Mouse (Mus musculus): ENCODE measurements around the gene Ccl25. TPM values are rescaled to one million over a fixed set of nuclear protein-coding genes. Genes with fewer than 3 reads are reported as not detected.

Ccl25 gene
- polyA plus RNA-seq, 1 experiment from 2014 or later: 21.9 TPM

DNA sequence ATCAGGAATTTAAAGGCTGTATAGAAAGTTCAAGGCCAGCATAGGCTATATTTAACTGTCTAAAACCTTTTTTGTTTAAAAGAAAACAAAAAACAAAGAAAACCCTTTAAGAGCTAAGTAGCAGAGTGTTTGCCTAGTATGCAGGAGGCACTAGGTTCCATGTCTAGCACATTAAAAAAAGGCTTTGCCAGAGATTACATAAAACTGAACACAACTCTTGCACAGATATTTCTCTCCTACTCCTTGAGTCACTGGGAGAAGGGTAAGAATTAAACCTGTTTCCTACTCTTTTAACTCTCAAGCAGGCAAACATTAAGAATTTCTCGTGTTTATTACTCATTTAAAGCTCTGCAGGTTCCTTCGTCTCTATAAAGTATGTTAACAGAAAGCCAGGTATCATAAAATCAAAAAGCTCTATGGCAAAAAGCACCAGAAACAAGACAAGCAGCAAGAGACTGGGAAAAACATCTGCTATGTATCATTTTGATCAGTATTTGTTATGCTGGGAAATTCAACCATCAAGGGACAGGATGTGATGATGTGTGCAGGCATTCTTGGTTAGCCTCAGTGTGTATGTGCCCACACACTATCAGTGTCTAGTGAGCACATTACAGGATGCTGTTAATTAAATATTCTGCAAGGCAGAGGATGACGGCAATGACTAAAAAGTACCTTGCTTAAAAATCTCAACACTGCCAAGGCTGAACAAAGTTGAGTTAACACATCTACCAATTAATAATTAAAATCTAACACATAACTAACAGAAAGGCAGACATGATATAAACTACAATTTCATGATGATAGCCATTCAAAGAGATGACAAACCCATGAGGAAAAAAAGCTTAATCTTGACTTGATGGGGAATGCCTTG lies 11.5 kb upstream of the Ccl25 start:
- no peaks in the 10 kb centered on the region for H3K9me3 ChIP-seq (ENCODE audit: control insufficient read depth, low read length)
- no peaks in the 10 kb centered on the region for H3K27me3 ChIP-seq (ENCODE audit: control insufficient read depth, insufficient read depth, low read length)
- H3K4me3 ChIP-seq (ENCODE audit: low read depth, low read length): no peak overlapping the region
- ATAC-seq (ENCODE audit: low FRiP score) (no peak), DNase-seq (ENCODE audit: low spot score) (no peak)
- no peak overlapping the region for H3K27ac ChIP-seq (ENCODE audit: low read depth, low read length)
- peaks cover 7% of the 10 kb centered on the region; the same call in 1 of the 2 replicates for H3K36me3 ChIP-seq (ENCODE audit: control insufficient read depth, insufficient read depth, low read length)
- 88% methylated on average over 3 of the region's 3 CpGs for WGBS
- H3K4me2 ChIP-seq (replicated peaks; ENCODE audit: low read depth, low read length): no peak overlapping the region
- no peak overlapping the region for H3K9ac ChIP-seq (ENCODE audit: low read depth, low read length)
- no peaks in the 10 kb centered on the region for H3K4me1 ChIP-seq (replicated peaks; ENCODE audit: control insufficient read depth, insufficient read depth, low read length)

DNA sequence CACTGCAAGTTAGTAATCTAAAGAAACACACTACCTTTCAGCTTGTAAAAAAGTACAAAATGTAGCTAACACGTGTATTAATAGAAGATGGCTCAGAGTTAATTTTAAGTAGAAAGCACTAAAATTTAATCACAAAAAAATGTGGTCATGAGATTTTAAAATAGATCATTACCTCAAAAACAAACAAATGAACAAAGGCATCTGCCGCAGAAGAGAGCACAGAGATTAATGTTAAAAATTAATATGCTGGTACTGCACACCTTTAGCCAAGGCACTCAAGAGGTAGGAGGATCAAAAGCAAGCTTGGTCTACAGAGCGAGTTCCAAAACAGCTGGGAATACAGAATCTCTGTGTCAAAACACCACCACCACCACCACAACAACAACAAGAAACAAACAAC lies 10.2 kb upstream of the Ccl25 start:
- DNase-seq (ENCODE audit: low spot score): no peak
- H3K27ac ChIP-seq (ENCODE audit: low read depth, low read length): no peak overlapping the region
- H3K4me1 ChIP-seq (replicated peaks; ENCODE audit: control insufficient read depth, insufficient read depth, low read length): no peaks in the 10 kb centered on the region
- ATAC-seq (ENCODE audit: low FRiP score): no peak
- H3K9ac ChIP-seq (ENCODE audit: low read depth, low read length): no peak overlapping the region
- H3K36me3 ChIP-seq (ENCODE audit: control insufficient read depth, insufficient read depth, low read length): peaks cover 4% of the 10 kb centered on the region; the same call in 1 of the 2 replicates
- 91% methylated on average over 3 of the region's 3 CpGs for WGBS
- H3K4me2 ChIP-seq (replicated peaks; ENCODE audit: low read depth, low read length): no peak overlapping the region
- H3K27me3 ChIP-seq (ENCODE audit: control insufficient read depth, insufficient read depth, low read length): no peaks in the 10 kb centered on the region
- H3K4me3 ChIP-seq (ENCODE audit: low read depth, low read length): no peak overlapping the region
- no peaks in the 10 kb centered on the region for H3K9me3 ChIP-seq (ENCODE audit: control insufficient read depth, low read length)

DNA sequence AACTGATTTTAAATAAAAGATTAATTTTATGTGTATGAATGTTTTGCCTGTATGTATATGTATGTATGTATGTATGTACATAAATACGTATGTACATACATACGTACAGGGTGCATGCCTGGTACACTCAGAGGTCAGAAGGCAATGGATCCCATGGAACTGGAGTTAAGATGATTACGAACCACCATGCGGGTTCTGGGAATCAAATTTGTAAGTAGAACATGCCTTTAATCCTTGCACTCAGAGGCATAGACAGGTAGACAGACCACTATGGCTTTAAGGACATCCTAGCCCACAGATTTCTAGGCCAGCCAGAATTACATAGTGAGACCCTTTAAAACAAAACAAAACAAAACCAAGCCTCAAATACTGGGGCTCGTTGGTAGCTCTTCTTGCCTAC lies 6.9 kb upstream of the Ccl25 start:
- ATAC-seq (ENCODE audit: low FRiP score): no peak
- WGBS: 95% methylated on average over 5 of the region's 5 CpGs

DNA sequence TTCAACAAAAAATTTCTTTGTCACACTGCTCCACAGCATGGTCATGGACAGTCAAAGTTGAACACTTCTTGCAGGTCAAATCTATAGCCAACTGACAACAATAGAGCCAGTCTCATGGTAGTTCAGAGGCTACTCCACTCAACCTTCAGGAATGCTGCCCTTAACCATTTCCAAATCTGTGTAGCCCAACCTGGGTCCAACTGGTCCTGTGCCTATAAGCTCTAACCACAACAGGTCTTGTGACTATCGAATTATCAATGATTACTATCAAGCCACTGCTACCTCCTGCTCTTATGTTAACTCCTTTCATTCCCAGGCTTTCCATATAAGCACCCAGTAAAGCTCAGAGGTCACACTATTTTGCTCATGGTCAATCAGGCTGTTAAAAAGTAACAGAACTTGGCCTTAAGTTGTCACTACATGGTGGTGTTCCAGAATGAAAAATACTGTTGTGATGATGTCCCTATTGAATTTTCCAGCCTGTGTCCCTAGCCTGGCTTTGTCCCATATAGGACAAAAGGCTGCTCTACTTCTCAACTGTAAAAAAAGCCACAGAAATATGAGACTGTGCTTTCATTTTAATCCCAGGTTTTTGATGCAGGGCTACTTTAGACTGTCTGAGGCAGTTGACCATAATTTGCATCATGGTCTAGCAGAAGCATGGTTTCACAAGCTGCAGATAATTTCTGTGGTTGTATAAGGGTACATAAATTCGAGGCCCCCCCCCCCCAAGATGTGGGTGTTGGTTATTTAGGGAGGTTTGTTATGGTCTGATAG lies 6.0 kb upstream of the Ccl25 start:
- Histone ChIP-seq H3K27ac (ENCODE audit: low read depth, low read length) (no peak overlapping the region), H3K4me1 (replicated peaks; ENCODE audit: control insufficient read depth, insufficient read depth, low read length) (no peaks in the 10 kb centered on the region), H3K27me3 (ENCODE audit: control insufficient read depth, insufficient read depth, low read length) (no peaks in the 10 kb centered on the region), H3K9me3 (ENCODE audit: control insufficient read depth, low read length) (no peaks in the 10 kb centered on the region), H3K4me3 (ENCODE audit: low read depth, low read length) (no peak overlapping the region), H3K36me3 (ENCODE audit: control insufficient read depth, insufficient read depth, low read length) (peaks cover 6% of the 10 kb centered on the region; the same call in 1 of the 2 replicates), H3K4me2 (replicated peaks; ENCODE audit: low read depth, low read length) (no peak overlapping the region), H3K9ac (ENCODE audit: low read depth, low read length) (no peak overlapping the region)
- ATAC-seq (ENCODE audit: low FRiP score) (no peak), DNase-seq (ENCODE audit: low spot score) (no peak)
- WGBS: 88% methylated on average over 2 of the region's 2 CpGs

More for the DNA sequence above, 6.9 kb upstream of the Ccl25 start:
- no peaks in the 10 kb centered on the region for H3K4me1 ChIP-seq (replicated peaks; ENCODE audit: control insufficient read depth, insufficient read depth, low read length)
- H3K9ac ChIP-seq (ENCODE audit: low read depth, low read length): no peak overlapping the region
- no peaks in the 10 kb centered on the region for H3K27me3 ChIP-seq (ENCODE audit: control insufficient read depth, insufficient read depth, low read length)
- H3K36me3 ChIP-seq (ENCODE audit: control insufficient read depth, insufficient read depth, low read length): peaks cover 6% of the 10 kb centered on the region; the same call in 1 of the 2 replicates
- H3K4me3 ChIP-seq (ENCODE audit: low read depth, low read length): no peak overlapping the region
- no peak overlapping the region for H3K27ac ChIP-seq (ENCODE audit: low read depth, low read length)
- DNase-seq (ENCODE audit: low spot score): no peak
- no peak overlapping the region for H3K4me2 ChIP-seq (replicated peaks; ENCODE audit: low read depth, low read length)
- no peaks in the 10 kb centered on the region for H3K9me3 ChIP-seq (ENCODE audit: control insufficient read depth, low read length)

DNA sequence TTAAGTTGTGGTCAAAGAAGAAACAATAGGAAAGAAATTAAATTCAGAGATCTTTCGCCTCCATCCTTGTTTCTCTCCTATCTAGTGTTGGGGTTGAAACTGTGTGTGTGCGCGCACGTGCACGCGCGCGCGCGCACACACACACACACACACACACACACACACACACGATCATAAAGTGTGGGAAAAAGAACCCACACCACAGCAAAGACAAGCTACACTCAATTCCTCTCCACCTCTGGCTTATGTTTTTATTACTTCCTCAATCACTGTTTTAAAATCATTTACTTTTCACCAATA lies 5.5 kb upstream of the Ccl25 start:
- ATAC-seq (ENCODE audit: low FRiP score) (no peak), DNase-seq (ENCODE audit: low spot score) (no peak)
- H3K27me3 ChIP-seq (ENCODE audit: control insufficient read depth, insufficient read depth, low read length): no peaks in the 10 kb centered on the region
- H3K4me3 ChIP-seq (ENCODE audit: low read depth, low read length): no peak overlapping the region
- no peak overlapping the region for H3K4me2 ChIP-seq (replicated peaks; ENCODE audit: low read depth, low read length)
- H3K36me3 ChIP-seq (ENCODE audit: control insufficient read depth, insufficient read depth, low read length): peaks cover 6% of the 10 kb centered on the region; the same call in 1 of the 2 replicates
- no peak overlapping the region for H3K27ac ChIP-seq (ENCODE audit: low read depth, low read length)
- H3K4me1 ChIP-seq (replicated peaks; ENCODE audit: control insufficient read depth, insufficient read depth, low read length): no peaks in the 10 kb centered on the region
- H3K9ac ChIP-seq (ENCODE audit: low read depth, low read length): no peak overlapping the region
- H3K9me3 ChIP-seq (ENCODE audit: control insufficient read depth, low read length): no peaks in the 10 kb centered on the region
- WGBS: 100% methylated on average over 11 of the region's 11 CpGs

DNA sequence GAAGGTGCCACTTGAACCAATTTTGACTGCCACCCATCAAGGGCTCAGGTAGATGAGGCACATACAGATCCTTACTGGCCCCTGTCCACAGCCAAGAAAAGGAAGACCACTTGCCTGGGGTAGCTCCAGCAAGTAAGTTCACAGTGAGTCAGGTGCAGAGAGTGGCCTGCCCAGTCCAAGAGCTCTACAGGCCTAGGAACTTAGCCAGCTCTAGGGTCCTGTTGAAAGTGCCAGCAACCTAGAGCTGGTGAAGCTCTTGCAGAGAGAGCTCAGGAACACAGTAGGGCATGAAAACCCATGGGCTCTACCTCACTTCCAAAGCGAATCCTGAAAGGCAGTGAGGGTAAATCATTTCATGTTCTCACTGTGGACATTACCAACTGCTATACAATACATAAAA lies 4.6 kb upstream of the Ccl25 start:
- Histone ChIP-seq H3K9ac (ENCODE audit: low read depth, low read length) (no peak overlapping the region), H3K9me3 (ENCODE audit: control insufficient read depth, low read length) (no peaks in the 10 kb centered on the region), H3K4me1 (replicated peaks; ENCODE audit: control insufficient read depth, insufficient read depth, low read length) (no peaks in the 10 kb centered on the region), H3K27ac (ENCODE audit: low read depth, low read length) (no peak overlapping the region), H3K4me3 (ENCODE audit: low read depth, low read length) (no peak overlapping the region), H3K27me3 (ENCODE audit: control insufficient read depth, insufficient read depth, low read length) (no peaks in the 10 kb centered on the region), H3K4me2 (replicated peaks; ENCODE audit: low read depth, low read length) (no peak overlapping the region), H3K36me3 (ENCODE audit: control insufficient read depth, insufficient read depth, low read length) (peaks cover 6% of the 10 kb centered on the region; the same call in 1 of the 2 replicates)
- no peak for DNase-seq (ENCODE audit: low spot score)
- WGBS: 96% methylated on average over 1 of the region's 1 CpGs
- no peak for ATAC-seq (ENCODE audit: low FRiP score)

DNA sequence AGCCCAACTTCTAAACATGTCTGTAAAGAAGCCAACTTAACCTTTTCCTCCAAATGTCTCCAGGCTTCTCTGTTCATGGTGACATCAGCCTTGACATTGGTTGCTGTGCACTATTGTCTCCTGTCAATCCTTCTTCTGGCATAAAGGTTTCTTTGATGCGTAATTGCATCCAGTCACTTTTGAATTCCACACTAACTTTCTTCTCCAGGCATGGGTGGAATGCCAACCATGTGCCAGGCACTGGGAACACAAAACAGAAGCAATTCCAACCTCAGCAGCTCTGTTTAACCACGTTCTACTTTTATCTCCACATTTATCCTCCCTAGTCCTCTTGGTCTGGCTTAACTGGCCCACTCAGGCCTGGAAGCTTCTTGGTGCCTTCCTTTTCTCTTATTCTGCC lies 4.0 kb upstream of the Ccl25 start:
- no peaks in the 10 kb centered on the region for H3K9me3 ChIP-seq (ENCODE audit: control insufficient read depth, low read length)
- peaks cover 6% of the 10 kb centered on the region; the same call in 1 of the 2 replicates for H3K36me3 ChIP-seq (ENCODE audit: control insufficient read depth, insufficient read depth, low read length)
- no peak overlapping the region for H3K4me3 ChIP-seq (ENCODE audit: low read depth, low read length)
- H3K27ac ChIP-seq (ENCODE audit: low read depth, low read length): no peak overlapping the region
- no peaks in the 10 kb centered on the region for H3K4me1 ChIP-seq (replicated peaks; ENCODE audit: control insufficient read depth, insufficient read depth, low read length)
- WGBS: 91% methylated on average over 2 of the region's 2 CpGs
- no peak overlapping the region for H3K9ac ChIP-seq (ENCODE audit: low read depth, low read length)
- no peak for ATAC-seq (ENCODE audit: low FRiP score)
- DNase-seq (ENCODE audit: low spot score): no peak
- no peaks in the 10 kb centered on the region for H3K27me3 ChIP-seq (ENCODE audit: control insufficient read depth, insufficient read depth, low read length)
- no peak overlapping the region for H3K4me2 ChIP-seq (replicated peaks; ENCODE audit: low read depth, low read length)

DNA sequence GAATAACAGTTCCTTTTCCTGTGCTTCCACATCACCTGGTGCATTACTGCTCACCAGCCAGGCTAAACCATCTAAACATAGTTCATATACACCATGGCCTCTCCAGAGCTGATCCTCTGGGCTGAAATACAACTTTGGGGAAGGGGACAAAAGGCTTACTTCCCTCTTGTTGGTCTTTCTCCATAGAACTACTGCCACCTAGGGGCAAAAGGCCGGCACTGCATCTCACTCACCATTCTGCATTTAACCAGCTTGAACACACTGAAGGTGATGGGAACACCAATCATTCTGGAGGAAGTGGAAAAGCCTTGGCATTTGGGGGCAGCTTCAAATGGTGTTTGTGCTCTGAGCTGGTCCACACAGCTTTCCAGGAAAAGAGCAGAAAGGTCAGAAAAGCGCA lies 2.5 kb upstream of the Ccl25 start:
- no peaks in the 10 kb centered on the region for H3K4me1 ChIP-seq (replicated peaks; ENCODE audit: control insufficient read depth, insufficient read depth, low read length)
- H3K9me3 ChIP-seq (ENCODE audit: control insufficient read depth, low read length): no peaks in the 10 kb centered on the region
- 30% methylated on average over 2 of the region's 2 CpGs for WGBS
- DNase-seq (ENCODE audit: low spot score) (peak; percentile 94), ATAC-seq (ENCODE audit: low FRiP score) (no peak)
- H3K4me3 ChIP-seq (ENCODE audit: low read depth, low read length): no peak overlapping the region
- no peak overlapping the region for H3K4me2 ChIP-seq (replicated peaks; ENCODE audit: low read depth, low read length)
- H3K9ac ChIP-seq (ENCODE audit: low read depth, low read length): no peak overlapping the region
- H3K36me3 ChIP-seq (ENCODE audit: control insufficient read depth, insufficient read depth, low read length): peaks cover 6% of the 10 kb centered on the region; the same call in 1 of the 2 replicates
- no peak overlapping the region for H3K27ac ChIP-seq (ENCODE audit: low read depth, low read length)
- no peaks in the 10 kb centered on the region for H3K27me3 ChIP-seq (ENCODE audit: control insufficient read depth, insufficient read depth, low read length)
